Mouse (Mus musculus) midbrain, embryonic 14.5 days (tissue): Measurements from ENCODE around the gene Shb. TPM values are rescaled to one million over a fixed set of nuclear protein-coding genes. Genes with fewer than 3 reads are reported as not detected.
A peak's percentile ranks its signal among the peaks of the same experiment; 100 is the strongest.

Experiments used
- ATAC-seq: fragments of 200-750 bp; cut with Nextera tagmentation; 2 replicates; pipeline ENCODE4 v1.8.0; 2017; ENCODE audit warnings: moderate number of reproducible peaks, moderate library complexity; ENCODE audit not compliant: low FRiP score, low TSS enrichment
- DNase-seq: peaks from one replicate; pipeline ENCODE4 v3.0.0-alpha.2; 2015
- H3K27ac ChIP-seq: fragments of 300-500 bp; sonication (generic); replicated peaks from 2 replicates; pipeline ENCODE4 v1.5.1; 2014; ENCODE audit warnings: mild to moderate bottlenecking, low read depth, low read length, moderate library complexity
- H3K27me3 ChIP-seq: fragments of 300-500 bp; sonication (generic); 2 replicates; pipeline ENCODE4 v1.6.1; 2014; ENCODE audit warnings: low read length, control low read depth, mixed read lengths; ENCODE audit not compliant: control insufficient read depth, insufficient read depth
- H3K36me3 ChIP-seq: fragments of 300-500 bp; sonication (generic); 2 replicates; pipeline ENCODE4 v1.6.1; 2014; ENCODE audit warnings: low read length, control low read depth; ENCODE audit not compliant: control insufficient read depth, insufficient read depth
- H3K4me1 ChIP-seq: fragments of 300-500 bp; sonication (generic); 2 replicates; pipeline ENCODE4 v1.6.1; 2014; ENCODE audit warnings: mild to moderate bottlenecking, antibody characterized with exemption, low read length, control low read depth; ENCODE audit not compliant: control insufficient read depth, insufficient read depth
- H3K4me2 ChIP-seq: fragments of 300-500 bp; sonication (generic); 2 replicates; pipeline ENCODE4 v1.6.1; 2014; ENCODE audit warnings: mild to moderate bottlenecking, low read length, moderate library complexity
- H3K4me3 ChIP-seq: fragments of 300-500 bp; sonication (generic); replicated peaks from 2 replicates; pipeline ENCODE4 v1.5.1; 2014; ENCODE audit warnings: low read depth, low read length
- H3K9ac ChIP-seq: fragments of 300-500 bp; sonication (generic); replicated peaks from 2 replicates; pipeline ENCODE4 v1.6.1; 2014; ENCODE audit warnings: mild to moderate bottlenecking, low read length, moderate library complexity
- H3K9me3 ChIP-seq: fragments of 300-500 bp; sonication (generic); 2 replicates; pipeline ENCODE4 v1.6.1; 2016; ENCODE audit warnings: low read length, control low read depth, mixed read lengths; ENCODE audit not compliant: control insufficient read depth
- WGBS: fragments of 180-500 bp; shearing (Covaris S2); extraction: QIAGEN DNeasy Blood & Tissue Kit; methylation state at CpG from one replicate; pipeline ENCODE4 v1.1.7; 2014; 5-methylcytosine and 5-hydroxymethylcytosine counted together
- polyA plus RNA-seq: library from polyadenylated mRNA; unstranded; fragments of >200 nt; fragmentation: Nextera tagmentation; extraction: Ambion mirVana; gene quantifications from 2 replicates; pipeline ENCODE4 v1.2.1, GENCODE M21; 2014

Gene Shb
- polyA plus RNA-seq, 1 experiment from 2014 or later, result 10.2 TPM

DNA sequence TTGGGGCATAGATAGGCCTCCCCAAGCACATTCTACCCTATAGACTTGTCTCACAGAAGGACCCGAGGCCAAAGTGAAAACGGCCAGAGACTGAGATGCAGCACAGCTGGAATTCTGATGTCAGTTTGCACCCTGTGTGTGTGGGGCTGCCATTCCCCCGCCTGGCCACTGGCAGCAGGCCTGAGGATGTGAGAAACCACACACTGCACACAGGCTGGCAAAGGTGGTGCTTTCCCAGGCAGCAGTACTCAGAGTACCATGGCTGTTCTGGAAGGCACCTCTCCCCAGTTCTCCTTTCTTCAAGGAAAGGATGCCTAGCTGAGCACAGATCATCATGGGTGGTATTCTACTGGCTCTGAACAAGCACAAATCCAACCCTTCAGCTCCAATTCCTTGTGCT, 90.0 kb downstream of the Shb start:
- no peak overlapping the region for H3K4me2 ChIP-seq
- no peak overlapping the region for H3K4me3 ChIP-seq
- H3K27ac ChIP-seq, result no peak overlapping the region
- H3K27me3 ChIP-seq, result no peaks in the 10 kb centered on the region
- H3K9ac ChIP-seq, result no peak overlapping the region
- 64% methylated on average over 3 of the region's 3 CpGs for WGBS
- no peak for ATAC-seq
- peaks cover 8% of the 10 kb centered on the region for H3K4me1 ChIP-seq
- DNase-seq, result no peak
- H3K9me3 ChIP-seq, result no peaks in the 10 kb centered on the region
- 0 out of 2 replicates have a peak, but pooled peaks cover 4% of the 10 kb centered on the region for H3K36me3 ChIP-seq

DNA sequence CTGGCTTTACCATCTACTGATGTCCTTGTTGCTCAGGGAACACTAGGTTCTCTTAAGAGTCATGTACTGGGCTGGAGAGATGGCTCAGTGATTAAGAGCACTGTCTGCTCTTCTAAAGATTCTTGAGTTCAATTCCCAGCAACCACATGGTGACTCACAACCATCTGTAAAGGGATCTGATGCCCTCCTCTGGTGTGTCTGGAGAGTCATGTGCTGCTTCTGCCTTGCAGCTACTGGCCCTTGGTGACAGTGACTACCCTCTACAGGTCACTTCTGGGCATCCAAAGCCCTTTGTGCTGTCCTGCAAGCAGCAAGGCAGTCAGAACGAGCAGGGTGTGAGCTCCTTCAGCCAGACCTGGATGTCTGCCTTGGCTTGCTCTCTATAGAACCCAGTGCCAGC, 90.5 kb downstream of the Shb start:
- Histone ChIP-seq H3K4me3 (no peak overlapping the region), H3K4me2 (no peak overlapping the region), H3K9ac (no peak overlapping the region), H3K27ac (no peak overlapping the region), H3K9me3 (no peaks in the 10 kb centered on the region), H3K27me3 (no peaks in the 10 kb centered on the region), H3K4me1 (peaks cover 12% of the 10 kb centered on the region), H3K36me3 (0 out of 2 replicates have a peak, but pooled peaks cover 4% of the 10 kb centered on the region)
- ATAC-seq (no peak), DNase-seq (no peak)
- WGBS, result 50% methylated on average over 1 of the region's 1 CpGs

DNA sequence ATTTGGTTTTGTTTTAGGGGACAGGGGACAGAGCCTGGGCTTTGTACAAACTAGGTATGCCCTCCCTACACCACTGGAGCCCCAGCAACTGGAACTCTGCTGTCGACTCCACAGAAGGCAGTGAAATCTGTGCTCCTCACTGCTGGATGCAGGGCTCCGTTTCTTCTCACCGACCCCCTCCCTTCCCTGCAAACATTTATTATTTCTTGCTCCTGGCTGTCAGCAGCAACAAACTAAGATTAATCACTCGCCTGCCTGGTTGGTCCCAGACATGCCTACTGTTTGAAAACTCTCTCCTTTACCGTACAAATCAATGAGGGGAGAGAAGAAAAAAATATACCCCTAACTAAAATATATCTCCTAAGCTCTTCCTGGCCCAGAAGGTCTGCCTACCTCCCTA, 93.0 kb downstream of the Shb start:
- WGBS, result 53% methylated on average over 5 of the region's 5 CpGs
- H3K9me3 ChIP-seq, result no peaks in the 10 kb centered on the region
- no peak overlapping the region for H3K4me2 ChIP-seq
- H3K27ac ChIP-seq, result no peak overlapping the region
- H3K9ac ChIP-seq, result no peak overlapping the region; the same call in 1 of the 2 replicates
- H3K4me1 ChIP-seq, result peaks cover 29% of the 10 kb centered on the region
- no peak for ATAC-seq
- H3K4me3 ChIP-seq, result no peak overlapping the region
- no peaks in the 10 kb centered on the region for H3K36me3 ChIP-seq
- DNase-seq, result no peak
- no peaks in the 10 kb centered on the region for H3K27me3 ChIP-seq

DNA sequence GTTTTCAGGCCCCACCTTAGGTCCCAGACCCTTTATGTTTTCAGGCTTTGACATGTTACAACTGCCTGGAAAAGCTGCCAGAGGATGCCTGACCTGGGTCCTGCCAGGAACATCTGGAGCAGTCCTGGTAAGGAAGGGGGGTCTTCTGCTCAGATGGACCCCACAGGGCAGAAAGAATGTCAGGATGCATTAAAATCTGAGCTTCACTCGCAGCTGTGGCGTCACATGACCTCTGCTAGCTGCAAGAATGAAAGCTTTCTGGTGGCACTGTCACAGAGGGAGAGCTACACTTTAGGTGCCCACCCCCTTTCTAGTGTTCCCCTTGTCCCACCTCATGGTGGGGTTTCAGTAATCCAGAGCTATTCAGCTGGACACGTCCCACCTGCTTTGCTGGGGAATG, 95.3 kb downstream of the Shb start:
- ATAC-seq (no peak), DNase-seq (no peak)
- no peaks in the 10 kb centered on the region for H3K27me3 ChIP-seq
- no peak overlapping the region for H3K4me3 ChIP-seq
- no peak overlapping the region for H3K4me2 ChIP-seq
- H3K9ac ChIP-seq, result 0 out of 2 replicates have a peak overlapping the region, but pooled peaks have one; percentile 9
- peaks cover 33% of the 10 kb centered on the region for H3K4me1 ChIP-seq
- WGBS, result 47% methylated on average over 3 of the region's 3 CpGs
- H3K9me3 ChIP-seq, result no peaks in the 10 kb centered on the region
- no peak overlapping the region for H3K27ac ChIP-seq
- H3K36me3 ChIP-seq, result no peaks in the 10 kb centered on the region

DNA sequence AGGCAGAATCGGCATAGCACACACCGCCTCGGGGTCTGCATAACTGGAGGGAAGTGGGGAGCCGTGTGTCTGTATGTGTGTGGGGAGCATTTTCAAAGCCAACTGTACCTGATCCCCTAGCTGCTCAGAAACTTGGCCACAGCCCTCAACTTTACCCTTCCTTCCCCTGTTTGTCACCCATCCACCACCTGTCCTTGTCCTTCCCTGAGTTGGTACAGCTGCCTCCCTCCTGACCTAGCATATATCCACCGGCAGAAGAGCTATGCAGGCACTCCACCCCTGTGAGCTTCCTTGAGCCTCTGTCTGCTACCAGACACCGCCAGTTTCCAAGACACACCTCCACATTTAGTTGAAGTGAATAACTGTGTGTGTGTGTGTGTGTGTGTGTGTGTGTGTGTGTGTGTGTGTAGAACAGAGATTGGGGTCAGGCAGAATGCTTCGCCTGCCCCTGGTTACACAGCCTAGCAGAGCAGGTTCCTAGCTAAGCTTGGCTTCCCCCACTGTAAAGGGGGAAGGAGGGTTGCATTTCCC, 95.8 kb downstream of the Shb start:
- ATAC-seq, result peak; percentile 27; the same call in 1 of the 2 replicates
- no peak overlapping the region for H3K4me2 ChIP-seq
- no peak for DNase-seq
- H3K4me3 ChIP-seq, result no peak overlapping the region
- no peaks in the 10 kb centered on the region for H3K9me3 ChIP-seq
- no peaks in the 10 kb centered on the region for H3K27me3 ChIP-seq
- WGBS, result 62% methylated on average over 7 of the region's 7 CpGs
- no peaks in the 10 kb centered on the region for H3K36me3 ChIP-seq
- H3K27ac ChIP-seq, result 0 out of 2 replicates have a peak overlapping the region, but pooled peaks have one; percentile 5
- peaks cover 33% of the 10 kb centered on the region for H3K4me1 ChIP-seq
- H3K9ac ChIP-seq, result no peak overlapping the region

DNA sequence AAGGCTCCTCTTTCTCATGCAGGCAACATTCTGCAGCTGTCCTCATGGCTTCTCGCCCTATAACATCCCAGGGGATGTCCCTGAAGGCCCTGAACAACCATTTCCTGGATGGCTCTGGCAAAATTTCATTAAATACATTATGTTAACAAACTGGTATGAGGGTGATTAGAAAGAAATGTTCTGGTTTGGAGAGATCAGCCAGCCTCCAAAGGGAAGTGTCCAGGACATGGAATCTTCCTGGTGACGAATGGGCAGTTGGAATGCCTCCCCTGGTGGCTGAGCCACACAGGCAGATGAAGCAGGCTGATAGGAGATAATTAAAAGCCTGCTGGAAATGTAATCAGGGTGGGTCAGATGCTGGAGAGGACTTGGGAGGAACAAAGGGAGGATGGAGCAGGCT, 96.4 kb downstream of the Shb start:
- Histone ChIP-seq H3K27me3 (no peaks in the 10 kb centered on the region), H3K36me3 (no peaks in the 10 kb centered on the region), H3K9ac (no peak overlapping the region), H3K4me2 (no peak overlapping the region), H3K4me1 (peaks cover 33% of the 10 kb centered on the region), H3K4me3 (no peak overlapping the region), H3K27ac (0 out of 2 replicates have a peak overlapping the region, but pooled peaks have one; percentile 39), H3K9me3 (no peaks in the 10 kb centered on the region)
- 42% methylated on average over 2 of the region's 2 CpGs for WGBS
- ATAC-seq (no peak), DNase-seq (no peak)

DNA sequence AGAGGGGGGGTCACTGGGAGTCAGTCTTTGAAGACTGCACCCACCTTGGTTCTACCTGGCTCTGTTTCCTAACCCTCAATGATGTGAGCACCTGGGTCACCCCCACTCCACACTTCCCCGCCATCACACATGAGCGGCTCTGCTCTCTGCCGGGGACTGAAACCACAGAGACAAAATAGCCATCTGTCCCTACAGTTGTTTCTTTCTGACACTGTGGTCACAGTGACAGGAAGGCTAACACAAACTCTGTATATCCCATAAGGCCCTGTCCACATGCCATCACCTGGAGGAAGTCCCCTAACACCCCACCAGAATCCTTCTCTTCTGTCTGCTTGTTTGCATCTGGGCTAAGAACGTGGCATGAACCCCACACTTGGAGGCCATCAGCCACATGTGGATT, 97.6 kb downstream of the Shb start:
- Histone ChIP-seq H3K4me3 (no peak overlapping the region), H3K9ac (no peak overlapping the region), H3K36me3 (no peaks in the 10 kb centered on the region), H3K9me3 (no peaks in the 10 kb centered on the region), H3K4me2 (no peak overlapping the region), H3K4me1 (peaks cover 33% of the 10 kb centered on the region), H3K27me3 (no peaks in the 10 kb centered on the region), H3K27ac (no peak overlapping the region)
- no peak for DNase-seq
- no peak for ATAC-seq
- 80% methylated on average over 4 of the region's 4 CpGs for WGBS

DNA sequence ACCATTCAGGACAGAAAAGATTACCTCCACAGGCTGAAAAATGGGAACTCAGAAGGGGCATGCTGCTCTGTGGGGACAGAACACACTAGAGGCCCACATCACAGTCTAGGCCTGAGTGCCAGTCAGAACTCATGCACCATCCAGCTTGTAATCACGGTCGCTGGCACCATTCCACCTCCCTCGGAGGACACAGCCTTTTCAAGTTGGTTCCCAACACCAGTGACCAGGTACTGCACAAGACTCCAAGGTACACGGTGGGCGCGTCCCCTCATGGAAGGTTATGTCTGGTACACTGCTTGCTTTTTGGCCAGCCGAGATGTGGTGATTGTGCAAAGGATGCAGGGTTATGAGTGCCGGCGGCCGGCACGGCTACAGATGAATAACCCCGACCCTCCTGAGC, 98.2 kb downstream of the Shb start:
- 79% methylated on average over 12 of the region's 12 CpGs for WGBS

DNA sequence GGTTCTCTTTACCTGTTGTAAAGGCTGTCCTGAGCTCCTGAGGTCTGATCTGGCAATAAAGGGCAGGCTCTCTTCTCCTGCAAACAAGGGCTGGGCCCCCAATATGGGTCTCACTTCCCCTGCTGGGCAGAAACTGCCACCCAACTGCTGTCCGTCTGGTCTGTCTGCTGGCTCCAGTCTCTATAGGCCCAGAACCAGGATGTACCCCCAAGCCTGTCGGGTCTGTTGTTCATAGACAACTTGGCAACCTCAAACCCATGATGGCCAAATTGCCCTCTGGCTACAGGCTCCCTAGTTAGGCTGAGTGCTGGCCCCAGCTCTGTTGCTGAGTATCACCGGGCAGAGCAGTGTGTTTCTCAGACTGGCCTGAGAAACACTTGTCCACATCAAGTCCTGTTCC, 100.5 kb downstream of the Shb start:
- H3K4me3 ChIP-seq, result no peak overlapping the region
- no peak for DNase-seq
- no peaks in the 10 kb centered on the region for H3K36me3 ChIP-seq
- H3K27ac ChIP-seq, result no peak overlapping the region
- peaks cover 28% of the 10 kb centered on the region for H3K4me1 ChIP-seq
- no peak overlapping the region for H3K4me2 ChIP-seq
- H3K27me3 ChIP-seq, result no peaks in the 10 kb centered on the region
- no peak for ATAC-seq
- 83% methylated on average over 3 of the region's 3 CpGs for WGBS
- no peaks in the 10 kb centered on the region for H3K9me3 ChIP-seq
- H3K9ac ChIP-seq, result no peak overlapping the region

More for the DNA sequence above, 98.2 kb downstream of the Shb start:
- no peak for DNase-seq
- Histone ChIP-seq H3K9me3 (no peaks in the 10 kb centered on the region), H3K4me2 (no peak overlapping the region), H3K9ac (no peak overlapping the region), H3K4me3 (no peak overlapping the region), H3K4me1 (peaks cover 29% of the 10 kb centered on the region), H3K36me3 (no peaks in the 10 kb centered on the region), H3K27me3 (no peaks in the 10 kb centered on the region), H3K27ac (peak overlapping the region; percentile 26; the same call in 1 of the 2 replicates)
- ATAC-seq, result no peak
